Mouse (Mus musculus): ENCODE measurements around the gene Ndufb3.
"Not testable (repeated sequence)": the region's sequence is repeated elsewhere in the genome, so short reads cannot be mapped to it uniquely, and the experiment has no call there.

GRCm38 (mm10) chr1:58560370-58560769 is 25.8 kb upstream of the Ndufb3 start:
- not testable (repeated sequence) for TF ChIP-seq CTCF (conservative IDR thresholded peaks at IDR 0.05; ENCODE audit: insufficient read depth, insufficient read length, low read depth, low read length); POLR2A (IDR thresholded peaks at IDR 0.05; ENCODE audit: low read depth, low read length)
